Mouse (Mus musculus) 3134 (cell line): ENCODE measurements at regions not wholly inside any gene's neighbourhood (a gene's known extent, or its start where the extent isn't known, plus 50 kb on each side); places are given as distances from the start of the nearest gene placed in this dataset.

Experiments
- DNase-seq: peaks from one replicate; pipeline ENCODE4 v3.0.0-alpha.2; 2011; ENCODE audit warnings: low spot score; ENCODE audit not compliant: insufficient read length; ENCODE audit errors: extremely low read depth

- no peak for DNase-seq
Observed at GRCm38 (mm10) chr5:111543721-111544495, 126.7 kb downstream of the Mn1 start.

- no peak for DNase-seq
Observed at GRCm38 (mm10) chr5:111553471-111554382, 136.6 kb downstream of the Mn1 start.

- DNase-seq: no peak
Observed at GRCm38 (mm10) chr5:111554551-111555311, 137.6 kb downstream of the Mn1 start.

- no peak for DNase-seq
Observed at GRCm38 (mm10) chr5:111555312-111555957, 138.3 kb downstream of the Mn1 start.

GRCm38 (mm10) chr5:111555981-111556380, 138.8 kb downstream of the Mn1 start:
- no peak for DNase-seq

- DNase-seq: no peak
Observed at GRCm38 (mm10) chr5:111560432-111560831, 143.3 kb downstream of the Mn1 start.

GRCm38 (mm10) chr5:111561301-111561700, 144.1 kb downstream of the Mn1 start:
- no peak for DNase-seq

GRCm38 (mm10) chr5:111570826-111571225, 153.7 kb downstream of the Mn1 start:
- peak; percentile 69 for DNase-seq

GRCm38 (mm10) chr5:111573265-111573873, 156.2 kb downstream of the Mn1 start:
- no peak for DNase-seq

GRCm38 (mm10) chr5:111574219-111574840, 157.2 kb downstream of the Mn1 start:
- DNase-seq: no peak

- DNase-seq: no peak
Observed at GRCm38 (mm10) chr5:111575376-111575775, 158.2 kb downstream of the Mn1 start.

GRCm38 (mm10) chr5:111577441-111577840, 156.3 kb upstream of the Gm26897 start:
- DNase-seq: no peak

GRCm38 (mm10) chr5:111578088-111578487, 155.6 kb upstream of the Gm26897 start:
- DNase-seq: no peak

- DNase-seq: no peak
Observed at GRCm38 (mm10) chr5:111578977-111579727, 154.6 kb upstream of the Gm26897 start.

GRCm38 (mm10) chr5:111580870-111581771, 152.6 kb upstream of the Gm26897 start:
- no peak for DNase-seq

- no peak for DNase-seq
Observed at GRCm38 (mm10) chr5:111582004-111582403, 151.7 kb upstream of the Gm26897 start.

- no peak for DNase-seq
Observed at GRCm38 (mm10) chr5:111590619-111591081, 143.1 kb upstream of the Gm26897 start.

- no peak for DNase-seq
Observed at GRCm38 (mm10) chr5:111592807-111593206, 140.9 kb upstream of the Gm26897 start.
